Mouse (Mus musculus) MEL (cell line): Measurements from ENCODE around the gene Tbc1d2. TPM values are rescaled to one million over a fixed set of nuclear protein-coding genes. Genes with fewer than 3 reads are reported as not detected.
"Not testable (repeated sequence)": the region's sequence is repeated elsewhere in the genome, so short reads cannot be mapped to it uniquely, and the experiment has no call there.

Source experiments
- DNase-seq: peaks from one replicate; pipeline ENCODE4 v3.0.0; 2011; ENCODE audit warnings: low read depth, low spot score
- H3K27ac ChIP-seq: 2 replicates; pipeline ENCODE4 v1.5.1; 2012; ENCODE audit warnings: low read depth, mild to moderate bottlenecking, control low read depth, low read length, moderate library complexity; ENCODE audit not compliant: control insufficient read depth
- H3K27me3 ChIP-seq, 2 experiments: fragments of 150-350 bp in 1 of 2; sonication (generic) in 1 of 2; 2 replicates each; pipeline ENCODE4 v1.6.1; 2012; ENCODE audit warnings: low read length in 2 of 2, mild to moderate bottlenecking in 2 of 2, improper control_type of control experiment in 1 of 2, moderate library complexity in 1 of 2; ENCODE audit not compliant: insufficient read depth in 2 of 2, control insufficient read depth in 1 of 2
- H3K36me3 ChIP-seq, 2 experiments: 2 replicates each; pipeline ENCODE4 v1.6.1; 2012 to 2014; ENCODE audit warnings: low read length in 2 of 2, improper control_type of control experiment in 1 of 2, inconsistent platforms in 1 of 2, mild to moderate bottlenecking in 1 of 2; ENCODE audit not compliant: insufficient read depth in 2 of 2, control insufficient read depth in 1 of 2
- H3K4me1 ChIP-seq, 2 experiments: fragments of 150-350 bp in 1 of 2; sonication (generic) in 1 of 2; 2 replicates each; pipeline ENCODE4 v1.6.1; 2012; ENCODE audit warnings: low read length in 2 of 2, improper control_type of control experiment in 1 of 2, mild to moderate bottlenecking in 1 of 2; ENCODE audit not compliant: insufficient read depth in 2 of 2, control insufficient read depth in 1 of 2
- H3K4me3 ChIP-seq, 2 experiments: fragments of 150-350 bp in 1 of 2; sonication (generic) in 1 of 2; 2 replicates each; pipeline ENCODE4 v1.5.1; 2012; ENCODE audit warnings: low read depth in 2 of 2, low read length in 2 of 2, mild to moderate bottlenecking in 2 of 2, moderate library complexity in 2 of 2, control low read depth in 1 of 2, improper control_type of control experiment in 1 of 2; ENCODE audit not compliant: control insufficient read depth in 1 of 2, insufficient read depth in 1 of 2
- H3K79me2 ChIP-seq: 2 replicates; pipeline ENCODE4 v1.6.1; 2012; ENCODE audit warnings: mild to moderate bottlenecking, low read length, moderate library complexity; ENCODE audit not compliant: control insufficient read depth, poor library complexity, insufficient read depth
- H3K9ac ChIP-seq: 2 replicates; pipeline ENCODE4 v1.6.1; 2012; ENCODE audit warnings: low read depth, mild to moderate bottlenecking, control low read depth, low read length, moderate library complexity; ENCODE audit not compliant: control insufficient read depth, poor library complexity, severe bottlenecking
- H3K9me3 ChIP-seq: fragments of 150-350 bp; sonication (generic); replicated peaks from 2 replicates; pipeline ENCODE4 v1.6.1; 2012; ENCODE audit warnings: mild to moderate bottlenecking, low read length, improper control_type of control experiment, moderate library complexity; ENCODE audit not compliant: insufficient read depth
- BHLHE40 ChIP-seq: IDR thresholded peaks from 2 replicates; pipeline ENCODE4 v1.6.1; 2012; ENCODE audit warnings: low read depth, mild to moderate bottlenecking, inconsistent platforms, low read length, improper control_type of control experiment, borderline replicate concordance
- CHD1 ChIP-seq: IDR thresholded peaks from 2 replicates; pipeline ENCODE4 v1.6.1; 2012; ENCODE audit warnings: low read depth, mild to moderate bottlenecking, inconsistent platforms, low read length, improper control_type of control experiment
- CTCF ChIP-seq, 3 experiments: IDR thresholded peaks in 2 of 3; conservative IDR thresholded peaks in 1 of 3; 2 replicates each; pipeline ENCODE4 v1.5.1; 2011 to 2012; ENCODE audit warnings: low read length in 3 of 3, low read depth in 2 of 3, mild to moderate bottlenecking in 2 of 3, improper control_type of control experiment in 1 of 3, inconsistent platforms in 1 of 3, mixed read lengths in 1 of 3, moderate library complexity in 1 of 3; ENCODE audit not compliant: control insufficient read depth in 1 of 3, insufficient read depth in 1 of 3, poor library complexity in 1 of 3, severe bottlenecking in 1 of 3
- E2F4 ChIP-seq: IDR thresholded peaks from 2 replicates; pipeline ENCODE4 v1.6.1; 2011; ENCODE audit warnings: low read depth, low read length, improper control_type of control experiment, borderline replicate concordance
- ELF1 ChIP-seq: IDR thresholded peaks from 2 replicates; pipeline ENCODE4 v1.6.1; 2014; ENCODE audit warnings: low read depth, mild to moderate bottlenecking, inconsistent platforms, low read length, improper control_type of control experiment, moderate library complexity
- HCFC1 ChIP-seq: IDR thresholded peaks from 2 replicates; pipeline ENCODE4 v1.6.1; 2012; ENCODE audit warnings: low read depth, mild to moderate bottlenecking, inconsistent platforms, low read length, improper control_type of control experiment, moderate library complexity
- MAFK ChIP-seq: IDR thresholded peaks from 2 replicates; pipeline ENCODE4 v1.6.1; 2011; ENCODE audit warnings: low read depth, mild to moderate bottlenecking, low read length, improper control_type of control experiment, borderline replicate concordance
- MYB ChIP-seq: IDR thresholded peaks from 2 replicates; pipeline ENCODE4 v1.6.1; 2011; ENCODE audit warnings: mild to moderate bottlenecking, low read depth, low read length, improper control_type of control experiment
- MYC ChIP-seq: IDR thresholded peaks from 2 replicates; pipeline ENCODE4 v1.6.1; 2011; ENCODE audit warnings: low read depth, mild to moderate bottlenecking, low read length, improper control_type of control experiment, moderate library complexity
- POLR2A ChIP-seq, 2 experiments: IDR thresholded peaks; 2 replicates each; pipeline ENCODE4 v1.6.1; 2011 to 2012; ENCODE audit warnings: low read length in 2 of 2, mild to moderate bottlenecking in 2 of 2, control low read depth in 1 of 2, improper control_type of control experiment in 1 of 2, low read depth in 1 of 2, moderate library complexity in 1 of 2; ENCODE audit not compliant: control insufficient read depth in 1 of 2, insufficient read depth in 1 of 2, poor library complexity in 1 of 2
- RAD21 ChIP-seq: IDR thresholded peaks from 2 replicates; pipeline ENCODE4 v1.6.1; 2011; ENCODE audit warnings: mild to moderate bottlenecking, low read depth, low read length, improper control_type of control experiment
- SIN3A ChIP-seq: IDR thresholded peaks from 2 replicates; pipeline ENCODE4 v1.6.1; 2012; ENCODE audit warnings: low read length, improper control_type of control experiment, inconsistent platforms
- TAL1 ChIP-seq: IDR thresholded peaks from 2 replicates; pipeline ENCODE4 v1.6.1; 2012; ENCODE audit warnings: mild to moderate bottlenecking, inconsistent platforms, low read length, moderate library complexity, mixed read lengths
- USF1 ChIP-seq: IDR thresholded peaks from 2 replicates; pipeline ENCODE4 v1.6.1; 2014; ENCODE audit warnings: low read depth, mild to moderate bottlenecking, inconsistent platforms, low read length, improper control_type of control experiment, moderate library complexity
- USF2 ChIP-seq, 2 experiments: IDR thresholded peaks; 2 replicates each; pipeline ENCODE4 v1.6.1; 2011 to 2012; ENCODE audit warnings: improper control_type of control experiment in 2 of 2, low read length in 2 of 2, borderline replicate concordance in 1 of 2, inconsistent platforms in 1 of 2, low read depth in 1 of 2, mild to moderate bottlenecking in 1 of 2; ENCODE audit not compliant: insufficient read depth in 1 of 2
- ZC3H11A ChIP-seq: IDR thresholded peaks from 2 replicates; pipeline ENCODE4 v1.6.1; 2012; ENCODE audit warnings: low read depth, mild to moderate bottlenecking, inconsistent platforms, low read length, improper control_type of control experiment
- ZNF384 ChIP-seq: IDR thresholded peaks from 2 replicates; pipeline ENCODE4 v1.6.1; 2012; ENCODE audit warnings: low read depth, mild to moderate bottlenecking, inconsistent platforms, low read length, improper control_type of control experiment
- polyA plus RNA-seq, 2 experiments: library from polyadenylated mRNA; stranded (reverse) in 1 of 2; unstranded in 1 of 2; fragments of >175 nt in 1 of 2; fragments of >200 nt in 1 of 2; gene quantifications; 2 replicates each; pipeline versions ENCODE4 v1.2.1 to v1.2.4; 2012; ENCODE audit warnings: low replicate concordance in 2 of 2, low read depth in 1 of 2; ENCODE audit not compliant: insufficient read length in 2 of 2, insufficient read depth in 1 of 2, missing spikeins in 1 of 2
- total RNA-seq: library from RNA; depleted of rRNA; stranded (reverse); fragments of 300-350 nt; gene quantifications from 2 replicates; pipeline ENCODE4 v1.2.3, GENCODE M21; 2012

The Tbc1d2 gene
- total and polyA plus RNA-seq, 3 experiments, result 0.19 to 0.36 TPM; not detected in 1

DNA sequence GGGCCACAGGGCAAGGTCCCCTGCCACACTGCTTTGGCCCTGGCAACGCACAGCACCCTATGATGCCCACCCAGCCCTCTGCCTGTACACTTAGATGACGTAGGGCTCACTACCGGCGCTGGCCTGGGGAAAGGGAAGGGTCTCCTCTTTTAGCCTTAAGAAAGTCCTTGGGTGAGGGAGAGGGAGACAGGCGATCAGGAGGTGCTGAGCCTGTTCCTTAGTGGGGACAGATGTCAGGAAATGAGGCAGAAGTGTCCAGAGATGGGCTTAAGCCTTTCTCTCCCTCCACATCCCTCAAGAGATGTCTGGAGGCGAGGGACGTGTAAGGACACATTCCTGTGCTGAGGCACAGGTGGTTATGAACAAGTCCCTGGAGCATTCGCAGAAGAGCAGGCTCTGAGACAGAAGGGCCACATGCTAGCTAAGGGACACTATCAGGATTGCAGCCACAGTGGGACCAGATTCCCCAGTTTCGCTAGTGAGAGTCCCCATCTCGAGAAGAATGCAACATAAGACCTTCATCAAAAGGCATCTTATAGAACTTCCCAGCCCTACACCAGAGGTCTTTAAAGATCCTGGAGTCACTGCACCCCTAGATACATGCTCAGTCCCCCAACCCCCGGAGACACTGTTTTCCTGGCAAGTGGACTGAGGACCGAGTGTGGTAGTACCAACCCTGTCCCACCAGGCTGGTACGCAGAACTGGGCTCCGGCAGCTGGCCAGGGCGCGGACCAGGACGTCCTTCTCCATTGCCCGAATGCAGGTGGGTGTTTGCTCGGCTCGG lies 49.3 kb downstream of the Tbc1d2 start (continued):
- no peak for TF ChIP-seq CHD1
- TF ChIP-seq, all 39 proteins: peak for 0

DNA sequence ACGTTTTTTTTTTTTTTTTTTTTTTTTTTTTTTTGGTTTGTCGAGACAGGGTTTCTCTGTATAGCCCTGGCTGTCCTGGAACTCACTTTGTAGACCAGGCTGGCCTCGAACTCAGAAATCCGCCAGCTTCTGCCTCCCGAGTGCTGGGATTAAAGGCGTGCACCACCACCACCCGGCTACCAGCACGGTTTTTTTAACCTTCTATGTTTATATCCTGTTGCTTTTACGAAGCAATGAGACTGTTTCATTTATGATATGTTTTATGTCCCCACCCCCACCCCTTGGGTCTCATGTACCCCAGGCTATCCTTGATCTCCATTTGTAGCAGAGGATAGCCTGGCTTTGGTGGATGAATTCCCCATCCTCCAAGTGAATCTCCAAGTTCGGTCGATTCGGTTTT lies 50.4 kb downstream of the Tbc1d2 start:
- not testable (repeated sequence) for H3K27me3 ChIP-seq, DNase-seq, H3K27ac ChIP-seq, H3K9ac ChIP-seq, H3K4me3 ChIP-seq, H3K79me2 ChIP-seq, H3K36me3 ChIP-seq, H3K4me1 ChIP-seq, H3K9me3 ChIP-seq
- TF ChIP-seq ZNF384, result peak; percentile 7; the same call in 1 of the 2 replicates

DNA sequence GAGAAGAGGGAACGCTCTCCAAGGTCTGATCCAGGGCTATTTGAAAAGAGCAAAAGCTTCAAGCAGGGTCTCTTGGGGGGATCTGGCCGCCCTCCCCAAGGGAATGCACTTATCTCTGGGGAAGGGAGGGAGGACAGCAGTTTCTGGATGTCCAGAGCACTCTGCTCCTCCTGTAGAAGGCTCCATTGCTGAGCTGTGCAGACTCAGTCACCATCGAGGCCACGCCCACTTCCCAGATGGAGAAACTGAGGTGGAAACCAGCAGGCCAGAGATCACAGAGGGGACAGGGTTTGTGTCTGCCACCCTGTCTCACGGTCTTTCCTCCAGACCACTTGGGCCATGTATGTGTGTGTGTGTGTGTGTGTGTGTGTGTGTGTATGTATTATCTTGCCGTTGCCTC lies 51.0 kb downstream of the Tbc1d2 start:
- DNase-seq, result no peak
- H3K9ac ChIP-seq, result no peak overlapping the region
- no peak overlapping the region for H3K27ac ChIP-seq
- TF ChIP-seq MYB, result no peak
- no peak for TF ChIP-seq MYC
- no peak for TF ChIP-seq TAL1
- no peak for TF ChIP-seq USF2 (IDR thresholded peaks at IDR 0.05; ENCODE audit: borderline replicate concordance in 1 of 2, insufficient read depth in 1 of 2, low read depth in 1 of 2, low read length in 2 of 2)
- TF ChIP-seq USF1, result no peak
- no peak for TF ChIP-seq BHLHE40
- no peak for TF ChIP-seq ELF1
- TF ChIP-seq E2F4, result no peak
- no peak for TF ChIP-seq MAFK
- no peak for TF ChIP-seq RAD21
- no peak for TF ChIP-seq POLR2A (IDR thresholded peaks at IDR 0.05; ENCODE audit: control insufficient read depth in 1 of 2, insufficient read depth in 1 of 2, low read depth in 1 of 2, low read length in 2 of 2, poor library complexity in 1 of 2)
- no peak for TF ChIP-seq CTCF (IDR thresholded peaks at IDR 0.05 in 2 of 3, conservative IDR thresholded peaks at IDR 0.05 in 1 of 3; ENCODE audit: control insufficient read depth in 1 of 3, insufficient read depth in 1 of 3, low read depth in 2 of 3, low read length in 3 of 3, poor library complexity in 1 of 3, severe bottlenecking in 1 of 3)
- no peak for TF ChIP-seq ZC3H11A
- TF ChIP-seq HCFC1, result no peak
- TF ChIP-seq SIN3A, result no peak
- TF ChIP-seq, all 39 proteins: peak for 0
- Histone ChIP-seq H3K79me2 (no peaks in the 10 kb centered on the region; the same call in 1 of the 2 replicates), H3K9me3 (no peaks in the 10 kb centered on the region), H3K4me3 (no peak overlapping the region), H3K4me1 (peaks cover 2 to 5% of the 10 kb centered on the region in 2 experiments), H3K36me3 (peaks cover 0 to 7% of the 10 kb centered on the region in 2 experiments; a peak in 2 of 4 replicates), H3K27me3 (peaks cover 7 to 8% of the 10 kb centered on the region in 2 experiments; a peak in 3 of 4 replicates)
